Mouse (Mus musculus): ENCODE data around the gene Mpv17.

Gene Mpv17

DNA sequence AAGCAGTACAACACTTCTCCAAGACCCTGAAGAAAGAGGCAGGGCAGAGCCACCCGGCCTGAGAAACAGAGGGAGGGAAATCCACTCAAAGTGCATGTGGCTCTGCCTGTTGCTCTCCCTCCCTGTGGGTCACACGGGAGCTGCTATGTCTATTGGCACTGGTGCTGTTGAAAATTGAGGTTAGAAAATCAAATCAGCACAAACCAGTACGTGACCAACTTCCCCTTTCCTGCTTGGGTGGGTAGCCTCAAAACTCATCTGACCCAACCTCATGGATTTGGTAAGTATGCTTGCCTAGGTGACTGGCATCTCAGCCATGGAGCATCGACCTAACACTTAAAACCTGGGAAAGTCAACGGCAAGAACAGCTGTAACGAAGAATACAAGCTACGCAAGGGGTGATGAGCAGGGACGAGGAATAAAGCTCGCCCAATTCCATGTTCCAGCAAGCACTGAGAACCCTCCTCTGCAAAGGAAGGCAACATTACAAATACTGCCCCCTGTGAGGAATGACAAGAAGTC, 48.2 kb downstream of the Mpv17 start, which contains the start of gene Dnajc5g:
Gene Dnajc5g, plus strand, starts transcription at position 472 of the 522 bp plus-strand sequence.
- no peak for DNase-seq (ENCODE audit: extremely low spot score, low spot score)

DNA sequence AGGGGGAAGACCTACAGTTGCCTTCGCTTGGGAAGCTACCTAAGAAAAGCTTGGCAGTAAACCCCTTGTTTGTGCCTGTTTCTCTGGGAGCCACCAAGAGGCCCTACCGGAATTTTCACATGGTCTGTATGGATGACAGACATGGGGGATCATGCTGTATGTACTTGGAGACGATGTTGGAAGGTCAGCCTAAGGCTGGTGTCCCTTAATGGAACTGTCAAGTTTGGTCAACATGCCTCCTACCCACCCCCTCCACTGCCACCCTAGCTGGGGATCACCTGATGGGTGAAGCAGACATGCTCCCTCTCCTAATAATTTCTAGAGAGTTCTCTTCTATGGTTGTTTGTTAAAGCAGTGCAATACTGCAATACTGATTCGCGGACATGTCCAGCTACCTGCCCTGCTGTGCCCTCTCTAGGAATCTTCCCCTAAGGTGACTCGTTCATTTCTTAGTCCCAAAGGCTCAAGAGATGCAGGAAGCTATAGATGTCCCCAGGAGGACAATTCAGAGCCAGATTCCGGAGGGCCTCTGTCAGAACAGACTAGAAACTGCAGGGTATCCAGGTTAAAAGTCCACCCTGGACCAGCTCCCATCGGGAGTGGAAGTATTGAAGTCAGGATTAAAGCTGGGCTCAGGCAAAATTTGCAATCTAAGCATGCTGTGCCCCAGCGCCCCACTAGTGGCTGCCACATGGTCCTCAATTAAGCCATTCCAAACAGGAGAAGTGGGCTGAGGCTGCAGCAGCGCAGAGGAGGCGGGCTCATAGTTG, 58.2 kb downstream of the Mpv17 start:
- DNase-seq (ENCODE audit: extremely low spot score, low spot score) = no peak

DNA sequence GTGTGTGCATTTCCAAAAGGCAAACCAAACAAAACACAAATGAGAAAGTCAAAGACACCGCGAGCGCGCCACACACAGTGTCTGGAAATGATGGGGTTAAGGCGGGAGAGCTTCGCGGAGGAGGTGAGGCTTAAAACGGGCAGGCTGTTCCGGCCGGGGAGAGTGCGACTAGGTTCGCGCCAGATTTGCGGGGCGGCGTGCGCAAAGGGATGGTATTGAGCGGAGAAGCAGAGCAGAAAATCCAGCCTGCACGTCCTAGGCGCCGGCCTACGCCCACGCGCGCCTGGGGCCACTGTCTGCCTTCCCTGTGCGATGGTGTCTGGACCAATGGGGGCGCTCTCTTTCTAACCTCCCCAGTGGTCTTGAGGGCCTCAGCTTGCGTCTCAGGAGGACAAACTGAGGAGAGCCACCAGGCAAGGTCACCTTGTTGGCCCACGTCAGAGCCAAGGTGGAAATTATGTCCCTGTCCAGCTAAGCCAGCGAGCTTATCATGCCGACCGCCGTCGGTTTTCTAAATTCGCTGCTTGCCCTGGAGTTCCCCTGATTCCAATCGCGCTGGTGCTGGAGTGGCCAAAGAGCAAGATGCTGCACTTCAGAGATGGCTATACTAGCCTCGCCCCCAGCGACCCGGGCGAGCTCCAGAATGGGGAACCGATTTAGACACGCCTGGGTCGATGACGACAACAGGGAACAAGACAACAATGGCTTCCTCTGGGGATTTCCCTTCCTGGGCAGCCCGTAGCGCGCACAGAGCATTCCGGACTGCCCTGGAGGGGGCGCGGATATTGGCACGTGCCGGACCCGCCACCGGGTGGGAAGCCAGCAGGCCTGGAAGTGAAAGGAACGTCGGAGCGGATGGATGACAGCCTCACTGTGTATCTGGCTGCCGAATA, 59.0 kb downstream of the Mpv17 start:
- peak; percentile 53 for DNase-seq (ENCODE audit: extremely low spot score, low spot score)

DNA sequence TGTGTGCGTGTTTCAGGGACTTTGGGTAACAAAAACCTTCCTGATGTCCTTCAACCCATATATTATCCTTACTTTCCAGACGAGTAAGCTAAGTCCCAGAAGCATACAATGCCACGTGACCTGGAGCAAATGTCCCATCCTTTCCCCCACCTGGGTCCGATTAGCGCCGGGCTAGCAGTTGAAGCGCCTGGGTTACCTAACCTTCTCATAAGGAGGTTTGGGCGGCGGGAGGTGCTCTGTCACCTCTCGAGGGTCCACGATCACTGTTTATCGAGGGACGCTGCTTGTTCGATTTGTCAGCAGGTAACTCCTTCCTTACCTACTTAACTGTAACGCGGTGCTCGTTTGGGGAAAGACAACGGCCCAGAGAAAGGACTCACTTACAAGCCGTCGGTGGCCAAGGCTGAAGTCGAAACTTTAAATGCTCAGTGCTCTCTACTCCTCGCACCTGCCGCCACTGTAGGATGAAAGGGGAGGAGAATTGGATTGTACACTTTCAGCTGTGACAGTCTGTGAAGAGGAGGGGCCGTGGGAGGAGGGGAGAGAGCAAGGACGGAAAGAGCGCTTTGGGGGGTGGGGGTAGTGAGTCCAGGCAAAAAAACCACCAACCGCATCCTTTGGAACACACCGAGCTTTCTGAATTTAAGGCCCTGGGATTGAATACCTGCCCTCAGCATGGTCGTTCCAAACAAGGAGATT, 59.8 kb downstream of the Mpv17 start:
- DNase-seq (ENCODE audit: extremely low spot score, low spot score) = peak; percentile 44

DNA sequence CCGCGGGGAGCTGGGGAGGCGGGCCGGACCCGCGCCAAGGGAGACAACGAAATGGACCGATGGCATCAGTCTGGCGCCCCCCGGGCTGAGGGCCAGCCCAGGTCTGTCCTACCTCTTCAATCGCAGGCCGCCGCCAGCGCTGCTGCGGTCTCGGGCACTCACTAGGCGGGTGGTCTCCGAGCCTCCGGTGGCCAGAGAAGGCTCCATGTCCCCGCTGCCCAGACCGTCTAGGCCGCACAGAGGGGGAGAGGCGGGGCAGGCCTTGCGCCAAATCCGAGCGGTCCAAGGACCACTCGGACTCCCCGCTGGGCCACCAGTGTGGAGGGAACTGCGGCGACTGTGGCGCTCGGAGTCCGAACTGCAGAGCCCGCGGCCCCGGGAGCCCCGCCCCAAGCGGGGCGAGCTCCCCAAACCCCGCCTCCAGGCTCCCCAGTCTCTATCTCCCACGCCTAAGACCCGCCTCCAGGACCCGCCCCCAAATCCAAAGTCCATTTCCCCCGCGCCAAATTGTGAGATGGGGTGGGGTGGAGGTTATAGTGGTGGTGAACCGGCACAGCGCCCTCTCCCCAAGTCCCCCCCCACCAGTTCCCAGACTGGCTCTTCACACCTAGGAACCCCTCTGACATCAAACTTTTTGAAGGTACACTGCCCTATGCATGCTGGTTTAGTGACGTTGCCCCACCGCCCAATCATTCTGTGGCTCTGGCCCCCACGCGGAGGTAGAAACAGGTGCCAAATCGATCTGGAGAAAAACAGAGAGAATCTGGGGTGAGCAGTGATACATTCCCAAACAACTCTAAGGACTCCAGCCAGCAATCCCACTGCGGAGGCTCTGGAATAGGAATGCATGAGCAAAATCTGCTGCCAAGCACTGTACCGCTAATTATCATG, 60.7 kb downstream of the Mpv17 start:
- peak; percentile 49 for DNase-seq (ENCODE audit: extremely low spot score, low spot score)

DNA sequence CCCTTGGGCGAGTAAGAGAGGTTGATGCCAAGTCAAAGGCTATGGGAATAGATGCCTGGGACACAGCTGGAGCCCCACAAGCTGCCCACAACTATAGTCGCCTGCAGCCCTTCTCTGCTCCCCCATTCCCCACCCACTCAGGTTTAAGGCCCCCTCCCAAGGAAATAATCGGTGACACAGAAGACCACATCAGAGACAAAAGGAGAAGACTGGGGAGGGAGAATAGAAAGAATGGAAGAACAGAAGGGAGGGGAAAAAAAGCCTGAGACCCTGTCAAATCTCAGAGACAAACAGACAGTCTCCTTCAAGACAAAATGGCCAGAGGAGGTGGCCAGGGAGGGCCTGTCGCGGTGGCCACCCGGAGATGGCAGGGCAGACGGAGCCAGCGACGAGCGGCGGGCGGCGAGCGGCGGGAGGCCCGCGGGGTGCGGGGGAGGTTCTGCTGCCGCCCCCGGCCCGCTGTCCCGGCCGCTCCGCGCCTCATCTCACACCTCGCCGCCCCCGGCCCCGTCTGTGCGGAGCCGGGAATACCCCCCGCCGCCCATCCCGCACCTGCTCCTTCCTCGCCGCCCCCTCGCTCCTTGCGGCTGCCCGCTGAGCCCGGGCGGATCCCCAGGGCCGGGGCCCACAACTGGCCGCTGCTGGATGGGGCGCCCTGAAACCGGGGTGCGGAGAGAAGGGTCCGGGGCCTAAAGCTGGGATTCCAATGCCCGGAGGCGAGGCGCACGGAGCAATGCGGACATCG, 61.6 kb downstream of the Mpv17 start:
- DNase-seq (ENCODE audit: extremely low spot score, low spot score) = peak; percentile 33
